Mouse (Mus musculus) hindbrain, embryonic 14.5 days (tissue): ENCODE measurements around the gene Rps27. TPM values are rescaled to one million over a fixed set of nuclear protein-coding genes. Genes with fewer than 3 reads are reported as not detected.

Experiments
- polyA plus RNA-seq: library from polyadenylated mRNA; unstranded; fragments of >200 nt; fragmentation: Nextera tagmentation; extraction: Ambion mirVana; gene quantifications from 2 replicates; pipeline ENCODE4 v1.2.1, GENCODE M21; 2014

Gene Rps27
- polyA plus RNA-seq, 1 experiment from 2014 or later = 1,154 TPM

Other genes starting within 250 kb of the Rps27 start
- 105 and 108 TPM in 2 replicates for gene Hax1, start 214.9 kb downstream of the Rps27 start, polyA plus RNA-seq
- gene 4933434E20Rik, start 162.0 kb downstream of the Rps27 start, polyA plus RNA-seq = 200 and 225 TPM in 2 replicates
- gene Ubap2l, start 161.0 kb downstream of the Rps27 start, polyA plus RNA-seq = 140 and 148 TPM in 2 replicates
- gene Tpm3, start 141.0 kb downstream of the Rps27 start, polyA plus RNA-seq = 313 and 339 TPM in 2 replicates
- gene Nup210l, start 109.5 kb downstream of the Rps27 start, polyA plus RNA-seq = 0.35 and 0.51 TPM in 2 replicates
- 11.9 and 13.3 TPM in 2 replicates for gene Rab13, start within 50 bp of the Rps27 start, polyA plus RNA-seq
- gene Jtb, start 17.9 kb upstream of the Rps27 start, polyA plus RNA-seq = 102 and 103 TPM in 2 replicates
- 1.8 and 1.9 TPM in 2 replicates for gene Creb3l4, start 29.9 kb upstream of the Rps27 start, polyA plus RNA-seq
- 42.9 and 48.0 TPM in 2 replicates for gene Slc39a1, start 34.5 kb upstream of the Rps27 start, polyA plus RNA-seq
- gene Crtc2, start 40.5 kb upstream of the Rps27 start, polyA plus RNA-seq = 10.1 and 10.5 TPM in 2 replicates
- gene Dennd4b, start 51.5 kb upstream of the Rps27 start, polyA plus RNA-seq = 7.1 and 8.9 TPM in 2 replicates
- gene Gatad2b, start 79.5 kb upstream of the Rps27 start, polyA plus RNA-seq = 12.3 and 14.7 TPM in 2 replicates
- 24.1 and 24.8 TPM in 2 replicates for gene Slc27a3, start 176.3 kb upstream of the Rps27 start, polyA plus RNA-seq
- 32.2 and 36.0 TPM in 2 replicates for gene Ints3, start 220.0 kb upstream of the Rps27 start, polyA plus RNA-seq